Mouse (Mus musculus) lung, embryonic 15.5 days (tissue): ENCODE results near the gene Hdac1. TPM values are rescaled to one million over a fixed set of nuclear protein-coding genes. Genes with fewer than 3 reads are reported as not detected.
A peak's percentile ranks its signal among the peaks of the same experiment; 100 is the strongest.
"Not testable (repeated sequence)": the region's sequence is repeated elsewhere in the genome, so short reads cannot be mapped to it uniquely, and the experiment has no call there.

ENCODE experiments used
- ATAC-seq: fragments of 200-750 bp; cut with Nextera tagmentation; 2 replicates; pipeline ENCODE4 v1.8.0; 2017; ENCODE audit warnings: moderate number of reproducible peaks, borderline replicate concordance; ENCODE audit not compliant: low FRiP score, low TSS enrichment; ENCODE audit errors: extremely low read depth
- H3K27ac ChIP-seq: fragments of 300-500 bp; sonication (generic); 2 replicates; pipeline ENCODE4 v1.5.1; 2015; ENCODE audit warnings: moderate library complexity, mild to moderate bottlenecking, inconsistent platforms
- H3K27me3 ChIP-seq: fragments of 300-500 bp; sonication (generic); 2 replicates; pipeline ENCODE4 v1.6.1; 2015; ENCODE audit warnings: inconsistent platforms
- H3K36me3 ChIP-seq: fragments of 300-500 bp; sonication (generic); 2 replicates; pipeline ENCODE4 v1.6.1; 2015; ENCODE audit warnings: inconsistent platforms
- H3K4me1 ChIP-seq: fragments of 300-500 bp; sonication (generic); 2 replicates; pipeline ENCODE4 v1.6.1; 2015; ENCODE audit warnings: inconsistent platforms
- H3K4me2 ChIP-seq: fragments of 300-500 bp; sonication (generic); 2 replicates; pipeline ENCODE4 v1.6.1; 2015; ENCODE audit warnings: inconsistent platforms, mild to moderate bottlenecking, moderate library complexity
- H3K4me3 ChIP-seq: fragments of 300-500 bp; sonication (generic); 2 replicates; pipeline ENCODE4 v1.5.1; 2015; ENCODE audit warnings: mild to moderate bottlenecking, inconsistent platforms
- H3K9ac ChIP-seq: fragments of 300-500 bp; sonication (generic); 2 replicates; pipeline ENCODE4 v1.6.1; 2015; ENCODE audit warnings: inconsistent platforms
- H3K9me3 ChIP-seq: fragments of 300-500 bp; sonication (generic); 2 replicates; pipeline ENCODE4 v1.6.1; 2016; ENCODE audit warnings: inconsistent platforms
- WGBS: fragments of 180-500 bp; shearing (Covaris S2); methylation state at CpG from one replicate; pipeline ENCODE4 v1.1.7; 2015; 5-methylcytosine and 5-hydroxymethylcytosine counted together
- polyA plus RNA-seq: library from polyadenylated mRNA; unstranded; fragments of >200 nt; fragmentation: Nextera tagmentation; extraction: Ambion mirVana; gene quantifications from 2 replicates; pipeline ENCODE4 v1.2.1, GENCODE M21; 2015

Hdac1 gene
- polyA plus RNA-seq, 1 experiment from 2014 or later, result 260 TPM

DNA sequence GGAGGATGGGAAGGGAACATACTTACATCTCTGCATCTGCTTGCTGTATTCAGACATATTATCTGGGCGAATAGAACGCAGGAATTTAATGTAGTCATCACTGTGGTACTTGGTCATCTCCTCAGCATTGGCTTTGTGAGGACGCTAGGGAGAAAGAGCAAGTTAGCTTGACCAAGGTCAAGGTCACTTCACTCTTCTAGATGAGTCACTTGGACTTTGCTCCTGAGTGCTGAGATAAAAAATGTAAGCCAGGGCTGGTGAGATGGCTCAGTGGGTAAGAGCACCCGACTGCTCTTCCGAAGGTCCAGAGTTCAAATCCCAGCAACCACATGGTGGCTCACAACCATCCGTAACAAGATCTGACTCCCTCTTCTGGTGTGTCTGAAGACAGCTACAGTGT, 13.6 kb downstream of the Hdac1 start:
- H3K36me3 ChIP-seq, result peaks cover 77% of the 10 kb centered on the region
- not testable (repeated sequence) for ATAC-seq, H3K4me2 ChIP-seq

DNA sequence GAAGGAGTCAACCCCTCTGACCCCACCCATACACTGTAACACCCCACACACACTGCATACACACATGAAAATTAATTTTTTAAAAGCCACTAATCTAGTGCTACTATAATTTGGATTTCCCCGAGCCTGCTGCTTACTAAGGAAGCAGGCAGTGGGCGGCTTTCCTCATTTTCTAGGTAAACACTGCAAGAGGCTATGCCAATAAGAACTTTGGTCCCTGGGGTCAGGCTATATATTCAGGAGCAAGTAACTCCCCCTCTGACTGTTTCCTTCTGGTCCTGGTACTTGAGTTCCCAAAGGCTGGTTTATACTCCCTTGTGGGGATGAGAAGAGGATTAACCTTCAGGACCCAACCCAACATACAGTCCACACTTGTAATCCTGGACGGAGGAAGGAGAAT, 16.6 kb downstream of the Hdac1 start:
- Histone ChIP-seq H3K36me3 (peaks cover 83% of the 10 kb centered on the region), H3K9ac (no peak overlapping the region), H3K27ac (no peak overlapping the region), H3K4me3 (no peak overlapping the region), H3K4me2 (no peak overlapping the region), H3K9me3 (no peaks in the 10 kb centered on the region), H3K27me3 (no peaks in the 10 kb centered on the region), H3K4me1 (no peaks in the 10 kb centered on the region)
- no peak for ATAC-seq
- WGBS, result 82% methylated on average over 3 of the region's 3 CpGs

More for the DNA sequence above, 13.6 kb downstream of the Hdac1 start:
- H3K9me3 ChIP-seq, H3K4me3 ChIP-seq, H3K9ac ChIP-seq, H3K4me1 ChIP-seq, H3K27me3 ChIP-seq, H3K27ac ChIP-seq: not testable (repeated sequence)
- 93% methylated on average over 6 of the region's 6 CpGs for WGBS

DNA sequence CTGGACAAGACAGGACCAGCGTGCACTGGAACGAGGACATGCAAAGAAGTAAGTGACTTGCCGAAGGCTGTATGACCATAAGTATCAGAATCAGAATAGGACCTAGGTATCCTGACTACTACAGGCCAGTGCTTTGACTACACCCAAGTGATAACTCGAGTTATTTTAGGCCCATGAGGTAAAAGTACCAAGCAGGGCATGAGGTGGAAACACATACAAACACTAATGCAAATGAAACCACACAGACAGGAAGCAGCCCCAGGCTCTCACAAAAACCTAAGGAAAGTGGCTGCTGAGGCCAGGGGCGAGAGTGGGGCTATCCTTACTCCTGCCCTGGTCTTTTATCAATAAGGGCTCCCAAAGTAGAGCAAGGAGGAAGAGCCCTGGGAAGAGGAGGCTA, 17.2 kb downstream of the Hdac1 start:
- Histone ChIP-seq H3K4me2 (no peak overlapping the region), H3K9ac (no peak overlapping the region), H3K27ac (no peak overlapping the region), H3K36me3 (peaks cover 85% of the 10 kb centered on the region), H3K27me3 (no peaks in the 10 kb centered on the region), H3K4me3 (no peak overlapping the region), H3K4me1 (no peaks in the 10 kb centered on the region), H3K9me3 (no peaks in the 10 kb centered on the region)
- 91% methylated on average over 5 of the region's 5 CpGs for WGBS
- ATAC-seq, result no peak

DNA sequence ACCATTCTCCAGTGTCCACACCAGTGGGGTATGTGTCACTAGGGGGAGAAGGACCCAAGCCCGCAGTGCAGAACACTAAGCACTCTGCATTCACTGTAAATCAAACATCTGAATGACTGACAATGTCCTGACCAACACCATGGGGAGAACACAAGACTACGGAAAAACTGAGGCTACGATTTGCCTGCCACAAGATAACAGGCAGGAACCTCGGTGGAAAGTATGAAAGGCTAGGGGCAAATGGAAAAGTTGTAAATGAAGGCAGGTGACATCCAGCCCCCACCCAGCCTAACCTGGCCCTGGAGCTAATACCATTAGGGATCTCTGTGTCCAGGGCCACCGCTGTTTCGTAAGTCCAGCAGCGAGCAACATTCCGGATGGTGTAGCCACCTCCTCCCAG, 24.0 kb downstream of the Hdac1 start:
- Histone ChIP-seq H3K27ac (no peak overlapping the region), H3K36me3 (peaks cover 68% of the 10 kb centered on the region), H3K4me3 (no peak overlapping the region), H3K27me3 (no peaks in the 10 kb centered on the region), H3K9me3 (no peaks in the 10 kb centered on the region), H3K4me1 (peaks cover 25% of the 10 kb centered on the region), H3K9ac (no peak overlapping the region), H3K4me2 (no peak overlapping the region)
- ATAC-seq, result no peak
- 85% methylated on average over 8 of the region's 8 CpGs for WGBS

DNA sequence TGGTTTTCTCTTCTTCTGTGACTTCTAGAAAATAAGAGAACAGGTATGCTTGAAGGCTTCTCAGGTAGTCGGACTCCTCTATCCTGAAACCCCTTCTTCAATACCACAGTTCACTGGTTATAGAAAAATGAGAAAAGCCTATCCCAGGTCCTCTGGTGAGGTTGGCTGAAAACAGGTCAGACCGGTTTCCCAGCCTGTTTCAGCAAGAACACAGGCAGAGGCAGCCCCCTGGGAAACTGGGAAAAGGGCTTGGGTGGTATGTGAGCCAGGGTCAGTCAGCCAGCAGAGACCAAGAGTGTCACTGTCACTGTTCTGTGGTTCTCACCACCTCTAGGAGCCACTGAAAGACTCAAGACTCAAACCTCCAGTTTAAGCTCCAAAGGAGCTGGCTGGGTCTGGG, 25.6 kb downstream of the Hdac1 start:
- H3K4me1 ChIP-seq, result peaks cover 33% of the 10 kb centered on the region
- H3K4me2 ChIP-seq, result peak overlapping the region; percentile 23; the same call in 1 of the 2 replicates
- no peaks in the 10 kb centered on the region for H3K27me3 ChIP-seq
- peaks cover 53% of the 10 kb centered on the region for H3K36me3 ChIP-seq
- H3K4me3 ChIP-seq, result no peak overlapping the region
- peak overlapping the region; percentile 79 for H3K27ac ChIP-seq
- WGBS, result 27% methylated on average over 2 of the region's 2 CpGs
- H3K9me3 ChIP-seq, result no peaks in the 10 kb centered on the region
- no peak for ATAC-seq
- no peak overlapping the region for H3K9ac ChIP-seq

DNA sequence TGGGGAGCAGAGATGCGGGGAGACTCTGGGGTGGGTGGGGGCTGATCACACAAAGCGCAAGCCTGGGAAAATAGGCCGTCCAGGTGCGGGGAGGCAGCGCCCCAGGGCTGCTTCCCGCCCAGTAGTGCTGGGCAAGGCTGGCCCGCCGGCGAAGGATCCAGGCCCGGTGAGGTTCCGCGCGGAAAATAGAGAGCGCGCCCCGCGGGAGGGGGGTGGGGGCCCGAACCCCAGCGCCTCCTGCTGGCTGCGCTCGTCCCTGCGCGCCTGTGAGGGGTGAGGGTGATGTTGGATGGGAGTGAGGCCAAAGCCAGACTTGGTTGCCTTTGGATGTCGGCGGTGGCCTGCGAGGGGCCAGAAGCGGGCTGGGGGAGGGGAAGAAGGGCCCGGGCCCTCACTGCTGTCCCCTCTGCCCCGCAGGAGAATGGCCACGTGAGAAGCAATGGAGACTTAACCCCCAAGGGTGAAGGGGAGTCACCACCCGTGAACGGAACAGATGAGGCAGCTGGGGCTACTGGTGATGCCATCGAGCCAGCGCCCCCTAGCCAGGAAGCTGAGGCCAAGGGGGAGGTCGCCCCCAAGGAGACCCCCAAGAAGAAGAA, 28.1 kb downstream of the Hdac1 start:
- H3K4me3 ChIP-seq, result peak overlapping the region; percentile 95
- peak overlapping the region; percentile 95 for H3K27ac ChIP-seq
- ATAC-seq, result peak; percentile 50
- H3K9me3 ChIP-seq, result no peaks in the 10 kb centered on the region
- peaks cover 31% of the 10 kb centered on the region for H3K36me3 ChIP-seq
- H3K27me3 ChIP-seq, result no peaks in the 10 kb centered on the region
- H3K4me2 ChIP-seq, result peak overlapping the region; percentile 80
- 0% methylated on average over 35 of the region's 35 CpGs for WGBS
- H3K9ac ChIP-seq, result peak overlapping the region; percentile 99
- peaks cover 53% of the 10 kb centered on the region for H3K4me1 ChIP-seq

DNA sequence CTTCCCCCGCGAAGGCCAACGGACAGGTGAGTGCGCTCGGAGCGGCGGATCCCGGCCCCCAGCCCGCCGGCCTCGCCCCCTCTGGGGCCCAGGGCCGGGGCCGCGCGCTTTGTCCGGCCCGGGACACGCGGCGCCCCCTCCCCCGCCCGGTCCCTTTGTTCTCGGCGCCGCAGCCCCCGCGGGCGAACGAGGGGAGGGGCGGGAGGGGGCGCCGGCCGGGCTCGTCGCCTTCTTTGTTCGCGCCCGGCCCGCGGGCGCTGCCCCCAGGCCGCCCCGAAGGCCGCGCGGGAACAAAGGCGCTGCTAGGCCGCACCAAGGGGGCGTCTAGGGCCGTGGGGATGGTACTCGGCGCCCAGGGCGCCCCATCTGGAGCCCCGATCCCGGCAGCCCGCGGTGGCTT, 28.6 kb downstream of the Hdac1 start:
- H3K27ac ChIP-seq, result peak overlapping the region; percentile 95
- ATAC-seq, result peak; percentile 17
- peaks cover 31% of the 10 kb centered on the region for H3K36me3 ChIP-seq
- H3K4me1 ChIP-seq, result peaks cover 58% of the 10 kb centered on the region
- H3K27me3 ChIP-seq, result no peaks in the 10 kb centered on the region
- no peaks in the 10 kb centered on the region for H3K9me3 ChIP-seq
- WGBS, result 1% methylated on average over 37 of the region's 57 CpGs
- peak overlapping the region; percentile 80 for H3K4me2 ChIP-seq
- peak overlapping the region; percentile 95 for H3K4me3 ChIP-seq
- peak overlapping the region; percentile 99 for H3K9ac ChIP-seq

DNA sequence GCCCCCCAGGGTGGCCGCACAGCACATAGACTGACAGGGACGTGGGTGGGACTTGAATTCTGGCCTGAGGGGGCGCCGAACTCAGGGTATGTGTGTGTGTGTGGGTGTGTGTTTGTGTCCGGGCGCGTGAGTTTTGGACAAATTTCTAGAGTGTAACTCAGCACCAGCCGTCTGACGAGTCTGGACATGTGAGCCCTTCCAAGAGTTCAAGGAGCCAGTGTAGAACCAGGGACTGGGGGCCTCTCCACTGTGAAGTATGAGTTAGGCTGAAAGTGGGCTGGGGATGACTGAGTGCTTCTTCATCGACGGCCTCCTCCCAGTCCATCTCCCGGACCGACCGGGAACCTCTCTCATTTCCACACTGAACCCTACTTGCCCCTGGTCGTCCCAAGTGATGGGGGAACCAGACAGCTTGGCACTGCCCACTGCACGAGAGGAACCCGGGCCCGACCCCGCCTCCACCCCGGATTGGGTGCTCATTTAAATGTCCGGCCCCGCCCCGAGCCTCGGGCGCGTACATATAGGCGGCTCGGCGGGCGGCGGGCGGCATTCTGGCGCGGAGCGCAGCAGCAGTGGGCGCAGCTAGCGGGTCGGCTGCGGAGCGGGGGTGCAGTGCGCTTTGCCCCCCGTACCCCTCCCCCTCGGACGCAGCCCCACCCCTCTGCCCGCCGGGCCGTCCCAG, 29.3 kb downstream of the Hdac1 start, which contains the start of gene Marcksl1:
Gene Marcksl1, plus strand, starts transcription at position 496 of the 682 bp plus-strand sequence.
- H3K4me3 ChIP-seq, result peak within 1 kb of the TSS; percentile 95
- H3K4me1 ChIP-seq, result peaks cover 60% of the 10 kb centered on the region
- WGBS, result 4% methylated on average over 47 of the region's 47 CpGs
- H3K9me3 ChIP-seq, result no peaks in the 10 kb centered on the region
- peak within 1 kb of the TSS; percentile 95 for H3K27ac ChIP-seq
- ATAC-seq, result peak; percentile 92
- peak within 1 kb of the TSS; percentile 99 for H3K9ac ChIP-seq
- H3K27me3 ChIP-seq, result no peaks in the 10 kb centered on the region
- H3K4me2 ChIP-seq, result peak within 1 kb of the TSS; percentile 80
- peaks cover 25% of the 10 kb centered on the region for H3K36me3 ChIP-seq

DNA sequence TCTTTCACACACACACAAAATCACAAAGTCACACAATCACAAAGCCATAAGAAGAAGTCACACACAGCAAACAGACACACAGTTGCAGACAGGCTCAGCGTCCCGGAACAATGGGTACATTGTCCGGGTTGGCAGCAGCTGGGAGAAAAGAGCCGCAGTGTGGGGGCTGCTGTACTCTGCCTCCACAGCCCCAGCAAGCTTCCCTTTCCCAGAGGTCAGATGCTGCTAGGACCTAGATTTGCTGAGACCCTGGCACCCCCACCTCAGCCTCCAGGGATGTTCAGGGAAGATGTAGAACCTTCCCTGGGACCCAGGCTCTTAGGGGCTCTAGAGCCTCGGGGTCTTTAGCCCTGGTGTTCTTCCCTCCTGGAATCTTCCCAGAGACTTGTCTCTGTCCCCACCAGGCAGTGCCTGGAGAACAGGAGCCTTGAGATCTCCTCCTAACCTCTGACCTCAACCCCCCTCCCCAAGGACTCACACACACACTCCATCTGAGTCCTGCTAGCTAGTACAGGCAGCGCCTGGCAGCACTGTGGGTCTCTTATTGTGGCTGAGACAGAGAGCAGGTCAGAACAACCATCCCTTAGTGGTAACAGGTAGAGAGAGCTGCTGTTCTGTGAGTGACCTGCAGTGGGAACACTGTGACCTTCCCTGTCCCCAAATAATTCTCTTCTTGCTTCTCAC, 31.0 kb downstream of the Hdac1 start:
- WGBS, result 52% methylated on average over 6 of the region's 6 CpGs
- H3K27ac ChIP-seq, result no peak overlapping the region

DNA sequence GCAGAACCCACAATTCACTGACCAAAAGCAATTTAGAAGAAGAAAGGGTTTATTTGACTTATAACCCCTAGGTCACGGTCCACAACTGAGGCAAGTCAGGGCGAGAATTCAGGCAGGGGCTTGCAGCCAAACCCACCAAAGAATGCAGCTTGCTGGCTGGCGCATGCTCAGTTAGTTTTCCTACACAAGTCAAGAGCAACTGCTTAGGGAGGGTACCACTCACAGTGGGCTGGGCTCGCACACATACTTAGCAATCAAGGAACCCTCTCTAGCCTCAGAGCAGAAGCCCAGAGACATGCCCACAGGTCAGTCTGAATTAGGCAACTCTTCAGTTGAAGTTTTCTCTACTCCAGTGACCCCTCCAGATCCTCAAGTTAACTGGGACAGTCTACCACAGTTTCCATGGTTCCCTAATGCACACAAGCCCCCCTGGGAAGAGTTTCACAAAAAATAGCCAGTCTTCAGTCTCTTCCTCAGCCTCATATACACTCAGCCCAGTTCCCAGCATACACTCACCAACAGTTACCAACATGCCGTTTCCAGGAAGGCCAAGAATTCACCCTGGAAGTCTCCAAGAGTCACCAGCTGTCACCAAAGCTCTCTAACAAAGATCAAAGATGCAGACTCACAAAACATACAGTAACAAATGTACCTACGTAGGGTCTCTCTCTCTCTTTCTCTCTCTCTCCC, 31.6 kb downstream of the Hdac1 start:
- Histone ChIP-seq H3K4me2 (no peak overlapping the region), H3K4me3 (no peak overlapping the region), H3K36me3 (peaks cover 8% of the 10 kb centered on the region; the same call in 1 of the 2 replicates), H3K27ac (no peak overlapping the region), H3K9ac (no peak overlapping the region), H3K27me3 (no peaks in the 10 kb centered on the region), H3K4me1 (peaks cover 46% of the 10 kb centered on the region), H3K9me3 (no peaks in the 10 kb centered on the region)
- ATAC-seq, result no peak
- WGBS, result 42% methylated on average over 6 of the region's 6 CpGs

More for the DNA sequence above, 31.0 kb downstream of the Hdac1 start:
- Histone ChIP-seq H3K36me3 (peaks cover 11% of the 10 kb centered on the region), H3K4me3 (no peak overlapping the region), H3K4me2 (no peak overlapping the region), H3K9ac (no peak overlapping the region), H3K9me3 (no peaks in the 10 kb centered on the region), H3K4me1 (peaks cover 51% of the 10 kb centered on the region), H3K27me3 (no peaks in the 10 kb centered on the region)
- no peak for ATAC-seq

DNA sequence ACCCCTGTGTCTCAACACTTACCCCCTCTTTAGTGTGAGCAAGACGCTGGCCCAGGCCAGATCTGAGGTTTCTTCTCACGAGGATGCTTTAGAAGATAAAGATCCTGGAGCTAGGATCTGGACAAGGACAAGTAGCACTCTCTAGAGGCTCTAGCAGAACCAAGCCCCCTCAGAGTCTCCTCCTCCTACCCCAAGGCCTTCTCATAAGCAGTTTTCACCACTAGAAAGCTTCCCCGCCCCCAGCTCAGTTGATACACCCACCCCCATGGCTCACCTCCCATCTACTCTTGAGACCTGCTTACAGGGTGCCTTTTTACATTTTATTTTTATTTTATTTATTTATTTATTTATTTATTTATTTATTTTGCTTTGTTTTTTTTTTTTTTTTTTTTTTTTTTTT, 32.9 kb downstream of the Hdac1 start:
- no peaks in the 10 kb centered on the region for H3K27me3 ChIP-seq
- H3K4me2 ChIP-seq, result no peak overlapping the region
- ATAC-seq, result no peak
- no peak overlapping the region for H3K4me3 ChIP-seq
- H3K9ac ChIP-seq, result no peak overlapping the region
- no peak overlapping the region for H3K27ac ChIP-seq
- no peaks in the 10 kb centered on the region for H3K9me3 ChIP-seq
- WGBS, result 50% methylated on average over 3 of the region's 3 CpGs
- H3K4me1 ChIP-seq, result peaks cover 35% of the 10 kb centered on the region
- H3K36me3 ChIP-seq, result no peaks in the 10 kb centered on the region
